Mouse (Mus musculus) heart, postnatal 25 days (tissue): Measurements from ENCODE around the gene Adcy9. TPM values are rescaled to one million over a fixed set of nuclear protein-coding genes. Genes with fewer than 3 reads are reported as not detected.

Source experiments
- DNase-seq: peaks from one replicate; pipeline ENCODE4 v3.0.0; 2022; ENCODE audit warnings: low spot score
- intact Hi-C: fragments of 180-260 bp; cut with DNase I; formaldehyde crosslinking; loops from one replicate; pipeline ENCODE4 v1.15.1; 2025
- total RNA-seq, 2 experiments: library from RNA; stranded (reverse); gene quantifications; 2 replicates each; pipeline ENCODE4 v1.2.3; 2021

The Adcy9 gene
- 10 to 100 TPM; 22.4 to 24.1 TPM for total RNA-seq

GRCm38 (mm10) chr16:4420298-4421054 is at the start of gene Adcy9:
Gene Adcy9, minus strand, starts transcription at chr16:4420498.
- intact Hi-C loops = loop anchor here (5.0 kb wide), 2 partner anchors 52 to 122 kb away; partner anchors contain the start of gene Srl
- peak; percentile 89 for DNase-seq

GRCm38 (mm10) chr16:4469599-4470352 is 49.5 kb upstream of the Adcy9 start:
- DNase-seq = no peak
- intact Hi-C loops = loop anchor here (2.0 to 5.0 kb wide), 2 partner anchors 47 to 153 kb away; partner anchors contain the start of gene Adcy9

GRCm38 (mm10) chr16:4464529-4465089 is 44.3 kb upstream of the Adcy9 start:
- no peak for DNase-seq
- intact Hi-C loops = no loop called here

- intact Hi-C loops = no loop called here
- no peak for DNase-seq
These were observed 37.6 kb upstream of the Adcy9 start for GRCm38 (mm10) chr16:4457927-4458326.

GRCm38 (mm10) chr16:4456391-4456790 is 36.1 kb upstream of the Adcy9 start:
- intact Hi-C loops = no loop called here
- no peak for DNase-seq

- intact Hi-C loops = no loop called here
These were observed 35.4 kb upstream of the Adcy9 start for GRCm38 (mm10) chr16:4455693-4456092.

GRCm38 (mm10) chr16:4454563-4454962 is 34.3 kb upstream of the Adcy9 start:
- no peak for DNase-seq
- intact Hi-C loops = no loop called here

More at GRCm38 (mm10) chr16:4455693-4456092, 35.4 kb upstream of the Adcy9 start:
- no peak for DNase-seq

- intact Hi-C loops = no loop called here
These were observed 29.1 kb upstream of the Adcy9 start for GRCm38 (mm10) chr16:4449418-4449817.

GRCm38 (mm10) chr16:4448235-4448634 is 27.9 kb upstream of the Adcy9 start:
- peak; percentile 17 for DNase-seq
- intact Hi-C loops = no loop called here

More at GRCm38 (mm10) chr16:4449418-4449817, 29.1 kb upstream of the Adcy9 start:
- no peak for DNase-seq

- intact Hi-C loops = no loop called here
- DNase-seq = no peak
These were observed 26.1 kb upstream of the Adcy9 start for GRCm38 (mm10) chr16:4446395-4446794.

GRCm38 (mm10) chr16:4444378-4444777 is 24.1 kb upstream of the Adcy9 start:
- DNase-seq = no peak
- intact Hi-C loops = no loop called here

- intact Hi-C loops = no loop called here
- no peak for DNase-seq
These were observed 19.2 kb upstream of the Adcy9 start for GRCm38 (mm10) chr16:4439302-4440066.

GRCm38 (mm10) chr16:4436738-4437137 is 16.4 kb upstream of the Adcy9 start:
- intact Hi-C loops = no loop called here

GRCm38 (mm10) chr16:4435371-4435770 is 15.1 kb upstream of the Adcy9 start:
- DNase-seq = no peak
- intact Hi-C loops = no loop called here

More at GRCm38 (mm10) chr16:4436738-4437137, 16.4 kb upstream of the Adcy9 start:
- DNase-seq = no peak

GRCm38 (mm10) chr16:4431841-4432240 is 11.5 kb upstream of the Adcy9 start:
- intact Hi-C loops = no loop called here
- DNase-seq = no peak

- intact Hi-C loops = no loop called here
- DNase-seq = no peak
These were observed 10.7 kb upstream of the Adcy9 start for GRCm38 (mm10) chr16:4431013-4431412.

GRCm38 (mm10) chr16:4430232-4430631 is 9.9 kb upstream of the Adcy9 start:
- DNase-seq = no peak
- intact Hi-C loops = no loop called here

GRCm38 (mm10) chr16:4425658-4426234 is 5.4 kb upstream of the Adcy9 start:
- intact Hi-C loops = no loop called here
- no peak for DNase-seq

- intact Hi-C loops = loop anchor here (5.0 kb wide), 2 partner anchors 49 to 119 kb away; partner anchors contain the start of gene Srl
These were observed 3.3 kb upstream of the Adcy9 start for GRCm38 (mm10) chr16:4423613-4424012.

More at GRCm38 (mm10) chr16:4423613-4424012, 3.3 kb upstream of the Adcy9 start:
- no peak for DNase-seq
